Mouse (Mus musculus) lung, postnatal 0 days (tissue): Measurements from ENCODE around the gene Gm10799.
"Not testable (repeated sequence)": the region's sequence is repeated elsewhere in the genome, so short reads cannot be mapped to it uniquely, and the experiment has no call there.

Source experiments
- CTCF ChIP-seq: IDR thresholded peaks from 2 replicates; pipeline ENCODE4 v1.5.1; 2016; ENCODE audit warnings: antibody characterized with exemption, mild to moderate bottlenecking
- EP300 ChIP-seq: IDR thresholded peaks from 2 replicates; pipeline ENCODE4 v1.6.1; 2016; ENCODE audit warnings: antibody characterized with exemption, mild to moderate bottlenecking, control low read depth

DNA sequence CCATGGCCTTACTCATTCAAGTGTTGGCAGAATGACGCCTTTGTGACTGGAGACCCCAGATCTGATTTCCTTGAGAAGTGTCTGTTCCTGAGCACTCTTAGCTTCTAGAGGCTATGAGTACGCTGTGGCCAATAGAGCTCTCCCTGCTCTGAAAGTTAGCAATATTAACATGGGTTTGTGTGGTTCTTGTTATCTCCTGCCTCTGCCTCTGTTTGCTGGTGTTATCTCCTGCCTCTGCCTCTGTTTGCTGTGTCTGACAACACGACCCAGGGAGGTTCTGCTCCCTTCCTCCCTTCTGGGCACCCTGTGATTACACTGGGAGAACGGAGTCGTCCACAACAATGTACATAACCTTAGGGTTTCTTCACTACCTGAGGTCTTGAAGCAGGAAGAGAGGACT, 9.9 kb upstream of the Gm10799 start:
- TF ChIP-seq CTCF, EP300: not testable (repeated sequence)
